Mouse (Mus musculus): ENCODE results near the gene Galnt17.

DNA sequence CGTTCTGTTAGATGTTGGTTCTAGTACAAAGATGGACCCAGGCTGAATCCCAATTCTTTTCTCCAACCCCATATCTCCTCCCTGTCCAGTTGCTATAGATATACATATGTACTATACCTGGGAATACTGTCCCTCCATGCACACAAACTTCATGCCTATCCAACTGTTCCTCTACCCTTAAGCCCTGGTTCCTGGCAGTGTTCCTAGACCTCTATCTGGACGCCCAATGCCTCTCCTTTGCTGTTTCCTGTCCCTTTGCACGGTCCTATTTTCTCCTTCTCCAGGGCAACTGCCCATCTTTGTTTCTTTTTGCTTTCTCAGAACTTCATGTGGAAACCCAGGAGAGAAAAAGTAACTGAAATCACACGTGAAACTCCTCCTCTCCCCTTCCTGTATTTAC, 188.4 kb downstream of the Galnt17 start:
- no peak for TF ChIP-seq CTCF (IDR thresholded peaks at IDR 0.05; ENCODE audit: low read depth, low read length)
- TF ChIP-seq POLR2A (IDR thresholded peaks at IDR 0.05; ENCODE audit: insufficient read depth, low read length), result no peak
- TF ChIP-seq EP300 (IDR thresholded peaks at IDR 0.05; ENCODE audit: insufficient read depth, low read depth, low read length), result no peak
